Mouse (Mus musculus) R1 (cell line): Measurements from ENCODE around the gene Tmtc3.

Source experiments
- DNase-seq: peaks from one replicate; pipeline ENCODE4 v3.0.0-alpha.2; 2018; ENCODE audit warnings: low read depth, low spot score

Gene Tmtc3

GRCm38 (mm10) chr10:100487097-100487978 lies at the start of gene Tmtc3, which contains the start of gene Cep290:
Gene Tmtc3 (minus strand): TSS chr10:100487350.
Gene Cep290 (plus strand): TSS chr10:100487558.
- DNase-seq: peak; percentile 99

GRCm38 (mm10) chr10:100524499-100525390 lies 37.6 kb upstream of the Tmtc3 start:
- DNase-seq: no peak

DNA sequence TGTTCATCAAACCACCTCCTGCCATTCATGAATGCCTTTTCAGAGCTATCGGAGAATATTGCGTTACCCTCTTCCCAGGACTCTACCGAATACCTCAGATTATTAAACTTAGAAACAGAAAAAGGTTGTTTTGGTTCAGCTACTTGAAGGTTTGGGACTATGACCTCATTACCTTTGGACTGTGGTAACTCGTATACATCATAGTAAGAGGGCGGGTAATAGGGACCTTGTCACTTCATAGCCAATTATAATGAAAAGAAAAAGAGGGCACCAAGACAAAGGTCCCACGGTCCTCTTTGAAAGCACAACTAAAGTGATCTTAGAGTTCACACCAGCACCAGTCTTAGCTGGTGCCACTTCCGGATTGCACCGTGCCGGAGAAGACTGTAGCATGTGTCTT lies 35.2 kb upstream of the Tmtc3 start:
- no peak for DNase-seq

DNA sequence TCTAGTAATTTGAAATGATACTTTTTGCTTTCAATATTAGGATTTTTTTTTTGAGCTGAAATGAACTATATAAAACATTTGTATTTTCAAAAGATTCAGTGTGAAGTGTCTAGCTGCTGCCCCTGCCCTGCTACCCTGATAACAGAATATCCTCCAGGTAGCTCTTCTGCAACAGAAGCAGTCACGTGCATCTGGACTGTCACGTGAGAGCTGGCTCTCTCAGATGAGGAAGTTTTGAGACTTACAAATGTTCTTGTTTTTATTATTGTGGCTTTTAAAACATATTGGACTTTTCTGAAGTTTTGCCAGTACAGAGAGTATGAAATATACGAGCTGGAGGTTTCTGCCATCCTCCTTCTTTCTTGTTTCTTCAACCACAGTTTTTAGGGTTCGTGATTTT lies 34.5 kb upstream of the Tmtc3 start:
- DNase-seq: no peak

DNA sequence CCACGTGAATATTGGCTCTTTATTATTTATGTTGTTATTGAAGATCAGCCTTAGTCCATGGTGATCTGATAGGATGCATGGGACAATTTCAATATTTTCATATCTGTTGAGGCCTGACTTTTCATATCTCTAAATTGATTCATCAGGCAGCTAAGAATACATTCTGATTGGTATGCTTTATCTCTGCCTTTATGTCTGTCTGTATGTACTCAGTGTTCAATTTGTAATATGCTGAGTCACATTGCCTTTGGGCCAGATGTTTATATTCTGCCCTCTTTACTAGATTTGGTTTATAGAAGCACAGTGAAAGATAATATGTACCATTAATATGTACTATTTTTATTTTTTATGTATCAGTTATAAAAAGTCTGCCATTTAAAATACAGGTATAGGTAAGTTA lies 21.0 kb upstream of the Tmtc3 start:
- DNase-seq: no peak

DNA sequence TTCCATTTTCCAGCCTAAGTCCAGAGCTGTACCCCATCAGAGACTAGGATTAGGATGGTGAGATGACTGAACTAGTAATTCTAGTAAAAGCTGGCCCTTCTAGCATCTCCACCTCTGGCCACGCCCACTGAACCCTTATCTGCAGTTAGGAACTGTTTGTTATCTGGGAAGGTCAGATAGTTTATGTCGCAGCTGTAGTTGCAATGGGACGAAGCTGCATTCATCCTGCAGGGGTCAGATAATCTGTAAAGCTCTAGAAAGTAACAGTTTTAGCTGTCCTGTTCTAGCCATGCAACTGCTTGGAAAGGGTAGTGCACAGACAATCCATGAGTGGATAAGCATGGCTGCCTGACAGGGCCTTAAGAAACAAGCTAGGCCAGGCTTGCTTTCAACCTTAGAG lies 11.2 kb upstream of the Tmtc3 start:
- no peak for DNase-seq

GRCm38 (mm10) chr10:100491916-100492315 lies 4.8 kb upstream of the Tmtc3 start:
- DNase-seq: no peak

- no peak for DNase-seq
Measured at GRCm38 (mm10) chr10:100486701-100487096, 451 bp downstream of the Tmtc3 start.

- no peak for DNase-seq
Measured at GRCm38 (mm10) chr10:100479538-100479937, 7.6 kb downstream of the Tmtc3 start.

DNA sequence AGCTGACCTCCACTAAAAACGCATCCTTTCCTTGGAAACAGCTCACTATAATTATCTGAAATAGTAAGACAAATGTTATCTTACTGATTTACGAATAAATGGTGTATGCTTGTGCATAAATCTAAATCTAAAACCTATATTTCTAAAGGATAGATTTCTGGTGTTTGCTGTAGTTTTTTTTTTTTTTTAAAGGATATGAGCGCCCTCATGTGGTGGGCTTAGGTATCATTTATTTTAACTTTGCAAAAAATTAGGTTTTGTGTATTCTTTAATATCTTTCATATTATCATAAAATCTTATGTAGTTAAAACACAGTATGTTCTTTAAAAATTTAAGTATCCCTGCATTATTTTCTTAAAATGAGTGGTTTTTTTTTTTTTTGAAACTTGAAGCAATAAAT lies 12.1 kb downstream of the Tmtc3 start:
- DNase-seq: no peak

DNA sequence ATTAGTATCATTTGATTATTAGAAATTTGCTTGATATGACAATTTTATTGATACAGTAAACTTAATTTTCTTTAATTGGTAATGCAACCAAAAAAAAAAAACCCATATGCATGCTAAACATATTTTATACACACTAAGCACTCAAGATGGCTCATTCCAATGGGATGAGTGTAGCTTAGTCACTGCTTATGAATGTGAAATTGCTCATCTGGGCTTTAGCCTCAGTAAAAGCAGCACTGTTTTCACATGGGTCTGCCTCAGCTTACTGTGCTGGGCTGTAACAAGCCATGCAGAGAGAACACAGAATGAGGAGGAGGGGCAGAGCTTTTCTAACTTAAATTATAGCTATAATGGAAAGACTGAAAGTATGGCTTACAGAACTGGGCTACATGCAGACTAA lies 26.6 kb downstream of the Tmtc3 start:
- DNase-seq: no peak

GRCm38 (mm10) chr10:100449394-100449793 lies 37.8 kb downstream of the Tmtc3 start:
- no peak for DNase-seq

GRCm38 (mm10) chr10:100427592-100427991 lies 59.6 kb downstream of the Tmtc3 start:
- no peak for DNase-seq

DNA sequence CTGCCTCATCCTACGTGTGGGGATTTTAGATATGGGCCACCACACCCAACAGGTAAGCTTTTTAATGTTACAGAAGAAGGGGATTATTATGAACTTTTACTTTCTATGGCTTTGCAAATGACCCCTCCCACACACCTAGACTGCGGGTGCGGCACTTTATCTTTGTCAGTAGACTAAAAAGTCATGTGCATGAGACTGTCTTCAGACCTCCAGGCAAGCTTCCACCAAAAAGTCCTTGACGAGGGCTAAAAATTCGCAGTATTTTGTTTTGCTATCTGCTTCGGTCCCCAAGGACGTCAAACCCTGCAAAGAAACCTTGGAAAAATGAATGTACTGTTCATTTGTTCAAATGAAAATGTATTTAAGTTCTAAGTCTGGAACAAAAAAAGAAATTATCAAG lies 71.6 kb downstream of the Tmtc3 start:
- DNase-seq: no peak

DNA sequence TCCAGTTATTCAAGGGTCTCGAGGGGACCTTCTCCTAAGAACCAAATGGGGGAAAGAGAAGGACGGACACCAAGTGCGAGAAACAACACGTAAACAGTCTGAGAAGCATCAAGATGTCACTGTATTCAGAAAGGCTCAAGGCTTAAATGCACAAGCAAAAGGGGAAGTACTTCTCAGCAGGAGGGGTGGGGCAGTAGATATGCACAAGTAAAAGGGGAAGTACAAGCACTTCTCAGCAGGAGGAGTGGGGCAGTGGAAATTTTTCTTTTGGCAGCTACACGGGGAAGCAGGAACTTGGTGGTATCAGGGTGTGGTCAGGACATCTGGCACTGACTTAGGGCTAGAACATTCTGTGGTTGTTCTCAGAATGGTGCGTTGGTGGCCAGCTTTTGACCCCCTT lies 84.8 kb downstream of the Tmtc3 start:
- peak; percentile 52 for DNase-seq
